Mouse (Mus musculus) spleen, adult 2 months (tissue): ENCODE measurements around the gene Abcd2.

Experiments used
- CTCF ChIP-seq: fragments of 200-500 bp; IDR thresholded peaks from 2 replicates; pipeline ENCODE4 v1.5.1; 2011; ENCODE audit warnings: mild to moderate bottlenecking, inconsistent platforms; ENCODE audit not compliant: insufficient read depth, insufficient read length, insufficient replicate concordance; ENCODE audit errors: extremely low read depth
- POLR2A ChIP-seq: fragments of 200-500 bp; IDR thresholded peaks from 2 replicates; pipeline ENCODE4 v1.6.1; 2011; ENCODE audit warnings: low read depth, low read length, inconsistent platforms

DNA sequence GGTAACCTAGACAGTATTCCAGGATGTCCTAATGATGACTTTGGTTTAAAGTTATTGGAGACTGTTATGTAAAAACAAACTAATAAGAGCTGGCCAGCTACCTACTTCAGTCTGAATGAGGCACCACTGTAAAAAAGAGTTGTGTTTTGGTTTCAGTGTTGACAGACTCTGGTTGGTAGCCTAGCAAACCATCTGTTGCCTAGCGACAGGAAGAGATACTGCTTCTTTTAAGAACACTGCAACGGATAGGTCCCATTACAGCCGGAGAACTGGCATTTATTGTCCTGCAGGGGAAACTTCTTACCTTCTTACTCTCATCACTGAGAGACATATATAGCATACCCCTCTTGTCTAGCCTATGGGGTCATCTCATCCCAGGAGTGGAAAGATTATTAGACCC is 86.7 kb downstream of the Abcd2 start:
- TF ChIP-seq CTCF (no peak), POLR2A (no peak)
